Mouse (Mus musculus): ENCODE results near the gene Brdt. TPM values are rescaled to one million over a fixed set of nuclear protein-coding genes. Genes with fewer than 3 reads are reported as not detected.

Brdt gene
- total RNA-seq, 1 experiment, result 2.2 TPM

GRCm38 (mm10) chr5:107289986-107290385 lies 41.0 kb upstream of the Brdt start:
- in situ Hi-C loops (cut with MboI; ENCODE audit: low sequenced_read_pairs in 2 of 2, unreplicated experiment in 2 of 2), result loop anchor here in 1 of 2 experiments (25.0 kb wide), 1 partner anchor 828 kb away; the partner anchor contains the start of gene Barhl2
- Histone ChIP-seq H3K4me3 (ENCODE audit: insufficient read depth in 1 of 2, low read depth in 1 of 2, low read length in 2 of 2, poor library complexity in 1 of 2, severe bottlenecking in 1 of 2) (peak overlapping the region in 1 of 2 experiments; percentile 69; a peak in 2 of 4 replicates), H3K9ac (ENCODE audit: insufficient read depth, low read depth, low read length, poor library complexity, severe bottlenecking) (no peak overlapping the region), H3K36me3 (ENCODE audit: control insufficient read depth, insufficient read depth, low read length, poor library complexity, severe bottlenecking) (no peaks in the 10 kb centered on the region), H3K9me3 (ENCODE audit: control insufficient read depth, insufficient read depth, low read depth, low read length) (no peaks in the 10 kb centered on the region), H3K27ac (ENCODE audit: insufficient read depth, low read depth, low read length, poor library complexity, severe bottlenecking) (no peak overlapping the region), H3K4me1 (ENCODE audit: control insufficient read depth in 2 of 2, insufficient read depth in 2 of 2, low read length in 2 of 2, poor library complexity in 1 of 2) (peaks cover 0 to 2% of the 10 kb centered on the region in 2 experiments; a peak in 1 of 4 replicates)
- no peak for DNase-seq (ENCODE audit: low read depth, low spot score)
- no peak for TF ChIP-seq ZNF384 (IDR thresholded peaks at IDR 0.05; ENCODE audit: low read depth, low read length)
- TF ChIP-seq ZC3H11A (IDR thresholded peaks at IDR 0.05; ENCODE audit: borderline replicate concordance, low read depth, low read length), result no peak
- no peak for TF ChIP-seq MAFK (IDR thresholded peaks at IDR 0.05; ENCODE audit: insufficient read depth, low read depth, low read length)
- no peak for TF ChIP-seq CHD2 (IDR thresholded peaks at IDR 0.05; ENCODE audit: low read depth, low read length)
- TF ChIP-seq HCFC1 (IDR thresholded peaks at IDR 0.05; ENCODE audit: borderline replicate concordance, insufficient read depth, low read length), result no peak

DNA sequence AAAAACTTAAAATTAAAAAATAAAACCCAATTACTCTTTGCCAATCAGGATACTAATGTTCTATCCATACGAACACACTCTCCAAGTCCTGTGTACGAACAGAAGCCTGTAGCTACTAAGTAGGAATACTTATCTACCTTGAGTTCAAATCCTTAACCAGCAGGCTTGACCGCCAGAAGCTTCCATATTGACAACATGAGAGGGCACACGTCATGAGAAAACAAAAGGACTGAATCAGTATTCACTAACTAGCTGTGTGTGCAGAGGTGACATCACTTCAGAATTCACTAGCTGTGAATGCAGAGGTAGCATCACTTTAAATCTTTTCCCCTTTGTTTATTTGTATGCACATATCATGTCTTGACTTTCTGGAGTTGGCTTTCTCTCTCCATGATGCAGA lies 36.9 kb upstream of the Brdt start:
- H3K4me1 ChIP-seq (ENCODE audit: control insufficient read depth in 2 of 2, insufficient read depth in 2 of 2, low read length in 2 of 2, poor library complexity in 1 of 2), result peaks cover 0 to 3% of the 10 kb centered on the region in 2 experiments; a peak in 1 of 4 replicates
- in situ Hi-C loops (cut with MboI; ENCODE audit: low sequenced_read_pairs in 2 of 2, unreplicated experiment in 2 of 2), result loop anchor here in 1 of 2 experiments (25.0 kb wide), 1 partner anchor 832 kb away; the partner anchor contains the start of gene Barhl2
- H3K36me3 ChIP-seq (ENCODE audit: control insufficient read depth, insufficient read depth, low read length, poor library complexity, severe bottlenecking), result no peaks in the 10 kb centered on the region
- H3K27ac ChIP-seq (ENCODE audit: insufficient read depth, low read depth, low read length, poor library complexity, severe bottlenecking), result no peak overlapping the region
- no peak for TF ChIP-seq ZNF384 (IDR thresholded peaks at IDR 0.05; ENCODE audit: low read depth, low read length)
- TF ChIP-seq HCFC1 (IDR thresholded peaks at IDR 0.05; ENCODE audit: borderline replicate concordance, insufficient read depth, low read length), result no peak
- TF ChIP-seq ZC3H11A (IDR thresholded peaks at IDR 0.05; ENCODE audit: borderline replicate concordance, low read depth, low read length), result no peak
- TF ChIP-seq MAFK (IDR thresholded peaks at IDR 0.05; ENCODE audit: insufficient read depth, low read depth, low read length), result no peak
- TF ChIP-seq CHD2 (IDR thresholded peaks at IDR 0.05; ENCODE audit: low read depth, low read length), result no peak
- H3K9me3 ChIP-seq (ENCODE audit: control insufficient read depth, insufficient read depth, low read depth, low read length), result no peaks in the 10 kb centered on the region
- H3K9ac ChIP-seq (ENCODE audit: insufficient read depth, low read depth, low read length, poor library complexity, severe bottlenecking), result no peak overlapping the region
- H3K4me3 ChIP-seq (ENCODE audit: insufficient read depth in 1 of 2, low read depth in 1 of 2, low read length in 2 of 2, poor library complexity in 1 of 2, severe bottlenecking in 1 of 2), result no peak overlapping the region
- DNase-seq (ENCODE audit: low read depth, low spot score), result no peak

GRCm38 (mm10) chr5:107295061-107295816 lies 35.7 kb upstream of the Brdt start:
- Histone ChIP-seq H3K4me1 (ENCODE audit: control insufficient read depth in 2 of 2, insufficient read depth in 2 of 2, low read length in 2 of 2, poor library complexity in 1 of 2) (peaks cover 0 to 3% of the 10 kb centered on the region in 2 experiments; a peak in 1 of 4 replicates), H3K9ac (ENCODE audit: insufficient read depth, low read depth, low read length, poor library complexity, severe bottlenecking) (no peak overlapping the region), H3K36me3 (ENCODE audit: control insufficient read depth, insufficient read depth, low read length, poor library complexity, severe bottlenecking) (no peaks in the 10 kb centered on the region), H3K27ac (ENCODE audit: insufficient read depth, low read depth, low read length, poor library complexity, severe bottlenecking) (no peak overlapping the region), H3K4me3 (ENCODE audit: insufficient read depth in 1 of 2, low read depth in 1 of 2, low read length in 2 of 2, poor library complexity in 1 of 2, severe bottlenecking in 1 of 2) (no peak overlapping the region), H3K9me3 (ENCODE audit: control insufficient read depth, insufficient read depth, low read depth, low read length) (no peaks in the 10 kb centered on the region)
- in situ Hi-C loops (cut with MboI; ENCODE audit: low sequenced_read_pairs in 2 of 2, unreplicated experiment in 2 of 2), result loop anchor here in 1 of 2 experiments (25.0 kb wide), 1 partner anchor 833 kb away; the partner anchor contains the start of gene Barhl2
- TF ChIP-seq CHD2 (IDR thresholded peaks at IDR 0.05; ENCODE audit: low read depth, low read length), result no peak
- no peak for TF ChIP-seq ZC3H11A (IDR thresholded peaks at IDR 0.05; ENCODE audit: borderline replicate concordance, low read depth, low read length)
- no peak for TF ChIP-seq MAFK (IDR thresholded peaks at IDR 0.05; ENCODE audit: insufficient read depth, low read depth, low read length)
- no peak for TF ChIP-seq ZNF384 (IDR thresholded peaks at IDR 0.05; ENCODE audit: low read depth, low read length)
- TF ChIP-seq HCFC1 (IDR thresholded peaks at IDR 0.05; ENCODE audit: borderline replicate concordance, insufficient read depth, low read length), result no peak
- DNase-seq (ENCODE audit: low read depth, low spot score), result no peak

DNA sequence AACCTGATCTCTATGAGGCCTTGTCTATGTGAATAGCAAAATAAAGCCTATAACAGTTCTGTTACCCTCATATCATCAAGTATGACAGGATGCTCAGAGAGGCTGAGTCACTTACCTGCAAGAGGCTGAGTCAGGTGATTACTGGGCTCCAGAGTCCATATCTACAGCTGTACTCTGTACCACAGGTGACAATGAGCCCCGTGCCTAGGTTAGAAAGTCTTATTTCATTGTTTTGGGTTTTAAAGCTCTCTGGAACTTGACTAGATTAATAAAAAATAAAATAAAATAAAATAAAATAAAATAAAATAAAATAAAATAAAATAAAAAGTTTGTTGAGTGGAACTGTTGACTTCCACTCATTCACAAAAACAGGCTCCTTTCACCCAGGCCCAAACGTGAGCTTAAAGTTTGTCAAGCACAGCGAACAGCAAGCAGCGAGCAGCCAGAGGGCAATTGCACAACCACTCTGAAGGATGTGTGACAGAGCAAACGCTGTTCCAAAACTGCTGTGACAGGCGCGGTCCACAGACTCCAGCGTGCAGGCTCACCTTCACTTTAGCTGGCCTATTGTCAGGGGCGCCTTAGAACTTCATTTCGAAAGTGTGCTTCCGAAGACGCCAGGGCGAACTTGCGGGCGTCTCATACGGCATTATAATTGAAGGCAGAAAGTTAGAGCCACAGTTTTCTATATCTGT lies 35.0 kb upstream of the Brdt start:
- Histone ChIP-seq H3K9me3 (ENCODE audit: control insufficient read depth, insufficient read depth, low read depth, low read length) (no peaks in the 10 kb centered on the region), H3K9ac (ENCODE audit: insufficient read depth, low read depth, low read length, poor library complexity, severe bottlenecking) (no peak overlapping the region), H3K36me3 (ENCODE audit: control insufficient read depth, insufficient read depth, low read length, poor library complexity, severe bottlenecking) (no peaks in the 10 kb centered on the region), H3K4me3 (ENCODE audit: insufficient read depth in 1 of 2, low read depth in 1 of 2, low read length in 2 of 2, poor library complexity in 1 of 2, severe bottlenecking in 1 of 2) (no peak overlapping the region), H3K4me1 (ENCODE audit: control insufficient read depth in 2 of 2, insufficient read depth in 2 of 2, low read length in 2 of 2, poor library complexity in 1 of 2) (peaks cover 0 to 3% of the 10 kb centered on the region in 2 experiments; a peak in 1 of 4 replicates), H3K27ac (ENCODE audit: insufficient read depth, low read depth, low read length, poor library complexity, severe bottlenecking) (no peak overlapping the region)
- TF ChIP-seq ZC3H11A (IDR thresholded peaks at IDR 0.05; ENCODE audit: borderline replicate concordance, low read depth, low read length), result no peak
- TF ChIP-seq ZNF384 (IDR thresholded peaks at IDR 0.05; ENCODE audit: low read depth, low read length), result no peak
- TF ChIP-seq MAFK (IDR thresholded peaks at IDR 0.05; ENCODE audit: insufficient read depth, low read depth, low read length), result no peak
- TF ChIP-seq CHD2 (IDR thresholded peaks at IDR 0.05; ENCODE audit: low read depth, low read length), result no peak
- no peak for TF ChIP-seq HCFC1 (IDR thresholded peaks at IDR 0.05; ENCODE audit: borderline replicate concordance, insufficient read depth, low read length)
- no peak for DNase-seq (ENCODE audit: low read depth, low spot score)
- in situ Hi-C loops (cut with MboI; ENCODE audit: low sequenced_read_pairs in 2 of 2, unreplicated experiment in 2 of 2), result loop anchor here in 1 of 2 experiments (25.0 kb wide), 1 partner anchor 834 kb away; the partner anchor contains the start of gene Barhl2

Data from ES-E14 (cell line).